Mouse (Mus musculus): ENCODE measurements around the gene Pelo. TPM values are rescaled to one million over a fixed set of nuclear protein-coding genes. Genes with fewer than 3 reads are reported as not detected.

Pelo gene
- total RNA-seq, 2 experiments from 2014 or later, result 21.7 to 23.3 TPM

GRCm38 (mm10) chr13:115067324-115067967 is 22.5 kb downstream of the Pelo start:
- no peak for DNase-seq (ENCODE audit: extremely low spot score in 1 of 2, low spot score in 2 of 2)
- intact Hi-C loops (cut with DNase I), result no loop called here

- DNase-seq (ENCODE audit: extremely low spot score in 1 of 2, low spot score in 2 of 2), result no peak
- intact Hi-C loops (cut with DNase I), result no loop called here
Observed at GRCm38 (mm10) chr13:115057555-115057954, 32.4 kb downstream of the Pelo start.

DNA sequence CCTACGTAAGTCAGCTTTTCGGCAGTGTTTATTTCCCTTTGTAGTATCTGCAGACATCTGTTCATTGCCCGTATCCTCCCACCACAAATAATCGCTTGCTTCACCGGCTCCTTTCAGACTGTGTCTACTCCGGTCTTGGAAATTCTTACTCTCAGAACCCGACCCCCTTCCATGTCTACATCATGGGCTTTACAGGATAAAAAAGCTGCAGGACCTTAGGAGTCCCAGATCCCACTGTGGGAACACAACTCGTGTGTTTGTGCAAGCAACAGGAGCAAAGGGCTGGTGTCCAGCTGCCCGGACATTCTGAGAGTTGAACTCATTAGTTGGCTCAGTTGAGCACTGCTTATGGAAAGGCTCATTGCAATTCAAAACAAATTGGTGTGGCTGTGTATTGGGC is 35.2 kb downstream of the Pelo start:
- peak in 1 of 2 experiments; percentile 50 for DNase-seq (ENCODE audit: extremely low spot score in 1 of 2, low spot score in 2 of 2)

GRCm38 (mm10) chr13:115052568-115052967 is 37.4 kb downstream of the Pelo start:
- peak in 1 of 2 experiments; percentile 68 for DNase-seq (ENCODE audit: extremely low spot score in 1 of 2, low spot score in 2 of 2)
- intact Hi-C loops (cut with DNase I), result no loop called here

More for the DNA sequence above, 35.2 kb downstream of the Pelo start:
- intact Hi-C loops (cut with DNase I), result no loop called here

- DNase-seq (ENCODE audit: extremely low spot score in 1 of 2, low spot score in 2 of 2), result no peak
- intact Hi-C loops (cut with DNase I), result no loop called here
Observed at GRCm38 (mm10) chr13:115050660-115051559, 39.1 kb downstream of the Pelo start.

GRCm38 (mm10) chr13:115042652-115043051 is 47.3 kb downstream of the Pelo start:
- DNase-seq (ENCODE audit: extremely low spot score in 1 of 2, low spot score in 2 of 2), result no peak
- intact Hi-C loops (cut with DNase I), result no loop called here

Other genes with a start within 250 kb of the Pelo start
- gene Itga2, start 158.1 kb downstream of the Pelo start, total RNA-seq (2021), result under 1 TPM; 0.32 to 0.58 TPM
- 1 to 10 TPM; 1.5 to 5.6 TPM for gene Gm49395, start 11.7 kb upstream of the Pelo start, total RNA-seq (2021)
- gene Itga1, start 11.8 kb upstream of the Pelo start, total RNA-seq (2021), result 10 to 100 TPM; 12.7 to 13.3 TPM

Data from left cerebral cortex, postnatal 10 days (tissue).